Mouse (Mus musculus) gastrocnemius, adult 8-10 months (tissue): ENCODE results near the gene Mtmr6. TPM values are rescaled to one million over a fixed set of nuclear protein-coding genes. Genes with fewer than 3 reads are reported as not detected.
A peak's percentile ranks its signal among the peaks of the same experiment; 100 is the strongest.

Experiments
- DNase-seq, 2 experiments: peaks; one replicate each; pipeline ENCODE4 v3.0.0; 2022; ENCODE audit warnings: low spot score in 2 of 2
- total RNA-seq, 4 experiments: library from RNA; stranded (reverse); gene quantifications; 2 replicates each; pipeline ENCODE4 v1.2.4; 2022

Mtmr6 gene
- total RNA-seq = 10 to 100 TPM; 47.7 to 63.0 (median 53.4) TPM

DNA sequence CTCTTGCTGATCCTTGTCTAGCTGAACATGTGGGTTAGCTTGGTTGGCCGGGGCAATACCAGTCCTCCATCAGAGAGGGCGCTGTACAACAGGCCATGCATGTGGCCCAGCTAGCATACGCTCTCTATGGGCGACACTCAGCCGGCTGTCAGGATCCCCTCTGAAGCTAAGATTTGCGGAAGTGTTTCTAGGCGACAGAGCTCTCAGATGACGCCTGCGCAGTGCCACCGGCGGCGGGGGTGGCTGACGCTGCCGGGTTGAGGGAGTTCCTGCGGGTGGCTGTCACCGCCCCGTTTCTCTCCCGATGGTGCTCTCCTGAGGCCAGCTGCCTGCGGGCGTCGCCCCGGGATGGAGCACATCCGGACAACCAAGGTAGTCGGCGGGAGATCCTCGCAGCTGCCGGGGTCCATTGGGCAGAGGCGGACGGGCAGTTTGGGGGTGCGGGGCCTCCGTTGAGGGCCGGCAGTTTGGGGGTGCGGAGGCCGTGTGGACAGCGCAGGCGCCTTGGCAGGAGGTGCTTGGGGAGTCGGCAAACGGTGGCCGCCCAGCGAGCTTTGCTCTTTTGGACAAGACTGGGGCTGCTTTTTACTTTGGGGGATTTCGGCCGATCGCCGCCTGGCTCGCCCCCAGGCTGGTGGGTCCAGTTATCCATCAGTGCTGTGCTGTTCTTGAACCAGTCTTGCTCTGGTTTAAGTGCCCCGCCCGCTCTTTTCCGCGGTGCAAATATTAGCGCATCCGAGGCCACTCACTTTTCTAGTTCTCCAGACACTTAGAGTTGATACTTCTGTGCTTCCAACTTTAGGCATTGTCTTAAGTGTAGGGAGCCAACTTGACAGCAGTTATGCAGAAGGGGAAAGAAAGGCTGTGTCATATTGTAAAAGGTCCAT, at the start of gene Mtmr6:
Gene Mtmr6, plus strand, starts transcription at position 239 of the 887 bp plus-strand sequence.
- peak; percentile 87 to 94 for DNase-seq

DNA sequence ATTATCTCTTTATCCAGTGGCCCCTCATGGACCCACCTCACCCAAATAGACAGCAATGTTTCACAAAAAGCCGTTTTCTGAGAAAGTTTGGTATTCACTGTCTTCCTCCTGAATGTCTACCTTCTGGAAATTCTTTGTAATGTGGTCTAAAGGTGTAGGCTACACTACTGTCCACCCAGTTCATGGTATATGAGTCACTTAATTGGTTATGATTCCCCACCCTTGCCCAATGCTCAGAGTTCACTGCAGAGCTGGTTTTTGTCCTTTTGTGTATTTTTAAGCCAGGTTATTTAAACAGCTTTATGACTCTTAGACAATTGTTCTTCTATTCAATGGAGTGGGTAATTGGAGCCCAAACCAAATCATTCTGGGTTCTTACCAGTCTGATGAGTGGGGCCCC, 48.9 kb upstream of the Mtmr6 start:
- no peak for DNase-seq

DNA sequence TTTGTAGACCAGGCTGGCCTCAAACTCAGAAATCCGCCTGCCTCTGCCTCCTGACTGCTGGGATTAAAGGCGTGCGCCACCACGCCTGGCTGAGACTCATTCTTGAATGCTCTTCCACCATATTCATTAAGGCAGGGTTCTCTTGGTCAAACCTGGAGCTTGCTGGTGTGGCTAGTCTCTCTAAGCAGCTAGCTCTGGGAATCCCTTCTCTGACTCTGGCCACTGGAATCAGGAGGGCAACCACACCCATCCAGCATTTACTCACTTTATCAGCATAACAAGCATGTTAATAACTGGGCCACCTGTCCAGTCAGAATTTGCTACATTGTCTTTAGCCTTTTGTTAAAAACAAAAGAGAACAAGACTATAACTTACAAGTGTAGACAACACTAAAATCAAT, 47.4 kb upstream of the Mtmr6 start:
- no peak for DNase-seq

DNA sequence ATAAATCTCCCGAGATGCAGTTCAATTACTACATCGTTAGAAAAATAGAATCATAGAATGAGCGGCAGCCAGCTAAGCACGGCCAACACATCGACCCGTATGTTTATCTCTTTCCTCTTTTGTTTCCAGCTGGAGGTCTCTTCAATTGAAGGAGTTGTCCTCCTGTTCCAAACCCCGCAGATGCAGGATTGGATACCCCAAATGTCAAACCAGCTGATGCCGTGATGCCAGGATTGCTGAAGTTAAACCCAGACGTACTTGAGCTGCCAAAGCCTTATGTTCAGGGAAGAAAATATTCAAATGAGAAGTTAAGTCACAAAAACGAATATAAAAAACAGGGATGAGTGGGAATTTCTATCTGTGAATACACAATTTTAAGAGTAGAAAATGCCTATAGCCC, 45.1 kb upstream of the Mtmr6 start:
- DNase-seq = no peak

DNA sequence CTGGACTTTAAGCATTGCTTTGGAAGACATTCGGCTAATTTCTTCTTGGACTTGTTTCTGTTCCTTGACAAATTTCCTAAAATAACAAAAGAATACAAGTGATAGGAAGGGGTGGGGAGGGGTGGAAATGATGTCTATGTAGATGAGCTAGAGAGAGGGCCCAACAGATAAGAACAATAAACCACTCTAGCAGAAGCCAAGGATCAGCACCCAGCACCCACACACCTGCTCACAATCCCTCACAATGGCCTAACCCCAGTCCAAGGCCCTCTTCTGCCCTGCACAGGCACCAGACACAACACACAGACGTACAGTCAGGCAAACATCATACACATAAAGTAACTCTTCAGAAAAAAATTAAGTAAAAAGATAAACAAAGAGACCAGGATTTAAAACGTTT, 26.5 kb upstream of the Mtmr6 start:
- no peak for DNase-seq

DNA sequence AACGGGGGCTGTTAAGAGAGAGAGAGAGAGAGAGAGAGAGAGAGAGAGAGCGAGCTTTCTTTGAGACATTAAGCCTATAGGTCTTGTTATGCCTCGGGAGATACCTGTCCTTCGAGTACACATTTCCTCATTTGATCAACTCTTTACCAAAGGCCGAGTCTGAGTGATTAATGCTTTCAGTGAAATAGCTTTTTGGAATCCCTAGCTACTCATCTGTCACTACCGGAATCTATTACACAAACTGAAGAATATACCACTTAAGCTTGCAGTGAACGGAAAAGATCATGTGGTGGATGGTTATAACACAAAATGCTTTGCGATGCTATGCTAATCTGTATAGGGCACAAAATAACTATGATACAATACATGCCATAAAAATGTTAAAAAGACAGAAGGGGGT, 14.7 kb upstream of the Mtmr6 start:
- DNase-seq = no peak

DNA sequence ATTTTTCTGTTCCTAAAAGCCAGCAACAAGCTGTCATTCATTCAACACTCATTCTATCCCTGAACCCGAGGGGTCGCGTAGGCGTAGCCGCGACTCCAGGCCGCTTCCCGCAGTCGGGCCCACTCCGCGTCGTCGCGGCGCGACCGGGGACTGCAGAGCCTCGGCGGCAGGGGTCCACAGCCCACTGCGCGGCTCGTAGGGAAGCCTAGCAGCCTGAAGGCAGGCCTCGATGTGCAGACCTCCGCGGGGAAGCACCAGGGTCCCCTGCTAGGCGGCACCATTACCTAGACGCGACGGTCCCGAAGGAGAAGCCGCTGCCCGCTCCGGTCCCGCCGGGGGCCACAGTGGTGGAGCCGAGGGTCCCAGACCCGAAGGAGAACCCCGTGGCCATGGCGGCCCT, 14.1 kb upstream of the Mtmr6 start:
- no peak for DNase-seq

DNA sequence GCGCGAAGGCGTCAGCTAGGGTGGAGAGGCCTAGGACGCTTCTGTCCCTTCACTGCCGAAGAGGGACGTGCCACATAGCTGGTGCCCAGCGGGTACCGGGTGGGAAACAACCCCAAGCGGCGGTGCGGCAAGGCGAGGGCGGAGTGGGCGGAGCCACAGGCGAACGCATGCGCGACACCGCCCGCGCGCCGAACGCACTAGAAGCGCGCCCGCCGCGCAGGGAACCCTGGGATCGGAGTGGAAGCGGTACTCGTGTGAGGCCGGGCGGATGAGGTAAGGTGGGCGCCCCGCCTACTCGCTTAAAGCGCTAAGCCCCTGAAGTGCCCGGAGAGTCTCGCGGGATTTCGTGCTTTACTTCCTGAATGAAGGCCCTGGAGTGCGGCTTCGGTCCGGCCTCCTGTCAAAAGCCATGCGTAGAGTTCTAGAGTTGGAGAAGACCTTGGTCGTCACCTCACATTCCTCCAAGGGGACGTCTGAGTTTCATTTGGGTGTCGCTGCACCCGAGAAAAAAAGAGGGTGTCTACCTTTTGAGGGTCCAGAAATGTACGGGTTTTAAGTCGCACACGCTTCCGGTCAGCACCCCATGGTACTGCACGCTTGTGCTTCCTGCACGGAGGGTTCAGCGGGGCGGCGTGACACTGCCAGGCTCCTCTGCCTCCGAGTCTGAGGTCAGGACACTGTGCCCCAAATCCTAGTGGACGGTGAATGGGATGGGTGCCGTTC, 13.6 kb upstream of the Mtmr6 start, which contains the start of the genes Nupl1 and Gm49336:
Gene Nupl1, minus strand, starts transcription at position 151 of the 723 bp plus-strand sequence.
Gene Gm49336, minus strand, starts transcription at position 227 of the 723 bp plus-strand sequence.
- peak; percentile 96 to 99 for DNase-seq

DNA sequence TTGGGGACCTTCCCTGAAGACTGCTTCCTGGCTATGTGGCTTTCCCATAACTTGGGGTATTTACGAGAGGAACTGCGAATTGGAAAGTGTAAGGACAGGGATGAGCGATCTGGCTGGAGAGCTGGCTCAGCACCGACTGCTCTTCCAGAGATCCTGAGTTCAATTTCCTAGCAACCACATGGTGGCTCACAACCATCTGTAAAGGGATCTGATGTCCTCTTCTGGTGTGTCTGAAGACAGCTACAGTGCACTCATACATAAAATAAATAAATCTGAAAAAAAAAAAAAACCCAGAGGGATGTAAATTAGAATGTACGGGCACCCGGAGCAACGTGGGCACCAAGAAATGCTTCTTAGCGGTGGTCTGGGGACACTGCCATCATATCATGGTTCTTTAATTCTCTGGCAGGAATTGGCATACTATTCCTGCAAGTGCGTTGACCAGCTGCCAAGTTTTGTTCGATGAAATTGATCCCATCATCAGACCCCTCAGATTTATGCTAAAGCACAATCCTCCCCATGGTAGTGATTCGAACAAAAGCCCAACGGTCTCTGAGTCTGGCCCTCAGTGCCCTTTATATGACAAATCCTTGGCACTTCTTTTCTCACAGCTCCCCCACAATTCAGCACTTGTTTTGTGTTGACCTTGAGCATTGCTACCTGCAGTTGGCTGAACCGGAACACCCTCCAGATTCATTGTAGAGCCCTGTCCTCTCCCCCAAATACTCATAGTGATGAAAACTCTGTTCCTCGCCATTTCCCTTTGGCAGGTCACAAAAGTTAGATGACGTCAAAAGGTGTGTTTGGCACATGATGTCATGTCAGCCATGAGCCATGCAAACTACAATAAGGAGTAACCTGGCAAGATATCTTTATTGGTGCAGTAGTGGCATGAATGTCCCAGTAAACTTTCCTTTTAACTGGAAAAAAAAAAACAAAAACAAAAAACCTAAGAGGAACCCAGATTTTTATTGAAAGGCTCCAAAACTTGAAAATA, 12.7 kb upstream of the Mtmr6 start:
- DNase-seq = no peak

DNA sequence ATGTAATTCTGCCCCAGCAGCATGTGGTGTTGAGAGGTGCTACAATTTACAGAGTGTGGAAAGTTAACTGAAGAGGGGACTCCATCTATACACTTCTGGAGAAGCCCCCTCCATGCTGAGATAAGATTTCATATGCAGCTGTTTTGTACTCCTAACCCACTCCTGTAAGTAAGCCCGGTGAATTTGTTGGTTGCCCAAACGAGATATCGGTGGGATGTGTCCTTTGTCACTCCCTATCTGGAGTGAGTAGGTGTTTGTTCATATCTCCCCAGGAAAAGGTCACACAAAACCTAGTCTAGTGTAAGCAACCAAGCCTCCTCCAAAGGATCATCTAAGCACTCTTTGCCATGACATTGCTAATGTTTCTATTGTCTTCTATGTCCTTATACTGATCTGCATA, 11.6 kb upstream of the Mtmr6 start:
- no peak for DNase-seq

DNA sequence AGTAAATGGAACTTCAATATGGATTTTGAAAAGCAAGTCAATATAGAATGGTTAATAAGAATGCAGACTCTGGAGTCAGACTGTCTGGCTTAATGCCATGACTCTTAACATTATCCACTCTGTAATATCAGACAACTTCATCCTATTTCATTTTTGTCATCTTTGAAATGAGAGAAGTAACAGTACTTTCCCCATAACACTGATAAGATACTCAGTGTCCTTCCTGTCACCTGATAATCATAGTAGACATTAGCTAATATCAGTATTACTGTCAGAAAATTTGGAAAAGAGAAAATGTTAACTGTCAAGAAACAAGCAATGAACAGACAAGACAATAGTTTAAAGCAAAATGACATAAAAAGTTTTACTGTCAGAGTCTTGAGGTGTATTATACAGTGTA, 10.3 kb upstream of the Mtmr6 start:
- no peak for DNase-seq

DNA sequence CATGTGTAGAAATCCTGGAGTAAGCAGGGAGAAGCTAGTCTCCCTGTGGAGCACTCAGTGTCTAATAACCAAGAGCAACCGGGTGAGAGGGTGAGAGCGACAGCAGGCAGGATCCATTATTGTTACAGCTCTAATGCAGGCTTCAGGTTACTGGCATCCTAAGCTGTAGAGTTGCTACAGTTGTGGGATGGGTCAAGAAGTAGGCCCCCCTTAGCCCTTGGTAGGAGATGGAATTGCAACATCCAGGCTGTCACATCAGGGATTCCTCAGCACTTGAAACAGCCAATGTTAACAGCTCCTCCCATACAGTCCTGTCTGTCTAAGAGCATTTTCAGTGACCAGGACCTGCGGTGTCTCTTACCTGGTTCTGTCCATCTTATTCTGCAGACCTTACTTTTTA, 8.7 kb upstream of the Mtmr6 start:
- DNase-seq = no peak

DNA sequence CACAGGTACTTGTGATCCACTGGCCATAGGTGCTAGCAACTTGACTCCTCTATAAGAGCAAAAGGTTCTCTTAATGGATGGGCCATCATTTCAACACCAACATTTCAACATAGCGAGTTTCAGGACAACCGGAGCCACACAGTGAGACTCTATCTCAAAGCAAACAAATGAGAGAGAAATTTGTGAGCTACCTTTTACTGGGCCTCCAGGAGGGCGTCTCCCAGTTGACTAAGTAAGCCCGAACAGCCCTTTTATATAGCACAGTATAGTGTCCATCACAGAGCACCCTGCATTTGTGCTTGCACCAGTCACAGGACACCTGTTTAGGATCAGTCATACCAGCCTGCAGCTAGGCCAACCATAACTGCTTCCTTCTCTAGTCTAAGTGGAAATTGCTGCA, 7.9 kb upstream of the Mtmr6 start:
- DNase-seq = no peak

DNA sequence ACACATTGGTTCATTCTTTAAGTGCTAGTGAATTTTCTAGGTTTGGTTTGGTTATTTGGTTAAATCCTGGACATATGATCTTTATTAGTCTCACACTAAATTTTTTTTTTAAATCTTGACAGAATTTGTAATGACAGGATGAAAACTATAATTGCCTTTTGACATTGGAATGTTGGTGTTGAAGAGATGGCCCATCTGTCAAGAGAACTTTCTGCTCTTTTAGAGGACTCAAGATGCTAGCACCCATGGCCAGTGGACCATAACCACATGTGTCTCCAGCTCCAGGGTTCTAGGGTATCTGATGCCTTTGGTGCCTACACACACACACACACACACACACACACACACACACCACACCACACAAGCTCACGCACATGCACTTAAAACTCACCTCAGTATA, 7.2 kb upstream of the Mtmr6 start:
- no peak for DNase-seq

DNA sequence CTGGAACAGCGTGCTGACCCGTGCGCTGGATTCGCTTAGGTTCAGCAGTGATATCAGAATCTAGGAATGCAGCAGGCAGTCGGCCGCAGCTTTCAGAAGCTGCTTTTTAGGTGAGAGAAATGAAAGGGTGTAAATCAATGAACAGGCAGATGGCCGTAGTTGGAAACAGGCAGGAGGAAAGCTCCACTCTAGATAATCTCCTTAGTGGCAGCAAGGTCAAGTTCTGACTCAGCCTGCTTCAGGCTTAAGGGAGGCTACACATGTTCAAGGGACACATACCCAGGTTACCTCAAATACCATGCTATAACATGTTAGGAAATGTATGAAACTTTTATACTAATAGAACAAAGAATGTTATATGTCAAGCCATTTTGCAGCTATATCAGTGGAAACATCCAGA, 2.7 kb upstream of the Mtmr6 start:
- DNase-seq = no peak

DNA sequence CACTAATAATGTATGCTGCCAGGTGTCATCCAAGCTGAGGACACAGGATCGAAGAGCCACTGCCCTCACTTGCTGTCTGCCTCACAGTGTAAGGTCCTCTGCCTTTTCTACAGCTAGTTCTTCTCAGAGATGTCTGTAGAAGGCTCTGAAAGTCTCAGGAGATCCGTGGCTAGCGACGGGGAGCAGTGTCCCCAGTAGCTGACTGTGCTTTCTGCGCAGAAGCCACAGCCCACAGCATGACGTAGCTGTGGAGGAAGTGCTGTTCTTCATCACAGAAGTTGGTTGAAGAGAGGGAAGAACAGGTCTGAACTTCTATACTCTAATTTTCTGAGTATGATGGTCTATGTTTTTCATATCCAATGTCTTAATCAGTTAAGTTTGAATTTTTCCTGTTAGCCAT, 4.3 kb downstream of the Mtmr6 start:
- no peak for DNase-seq

DNA sequence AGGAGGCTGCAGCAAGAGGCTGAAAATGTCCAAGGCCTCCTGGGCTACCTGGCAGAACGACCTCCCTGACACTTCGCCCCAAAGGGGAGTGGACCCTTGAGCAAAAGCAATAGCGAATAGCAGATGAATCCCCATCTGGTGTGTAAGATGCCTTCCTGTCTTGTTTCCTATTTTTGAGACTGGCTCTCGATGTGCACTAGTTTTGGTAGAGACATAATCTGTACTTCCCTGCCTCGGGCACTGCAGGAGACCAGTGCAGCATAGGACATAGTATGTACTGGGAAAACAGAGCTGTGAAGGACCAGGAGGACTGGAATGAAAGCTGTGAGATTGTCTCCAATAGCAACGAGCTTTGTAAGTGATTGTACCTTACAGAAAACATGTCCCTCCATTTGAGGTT, 8.3 kb downstream of the Mtmr6 start:
- DNase-seq = no peak

DNA sequence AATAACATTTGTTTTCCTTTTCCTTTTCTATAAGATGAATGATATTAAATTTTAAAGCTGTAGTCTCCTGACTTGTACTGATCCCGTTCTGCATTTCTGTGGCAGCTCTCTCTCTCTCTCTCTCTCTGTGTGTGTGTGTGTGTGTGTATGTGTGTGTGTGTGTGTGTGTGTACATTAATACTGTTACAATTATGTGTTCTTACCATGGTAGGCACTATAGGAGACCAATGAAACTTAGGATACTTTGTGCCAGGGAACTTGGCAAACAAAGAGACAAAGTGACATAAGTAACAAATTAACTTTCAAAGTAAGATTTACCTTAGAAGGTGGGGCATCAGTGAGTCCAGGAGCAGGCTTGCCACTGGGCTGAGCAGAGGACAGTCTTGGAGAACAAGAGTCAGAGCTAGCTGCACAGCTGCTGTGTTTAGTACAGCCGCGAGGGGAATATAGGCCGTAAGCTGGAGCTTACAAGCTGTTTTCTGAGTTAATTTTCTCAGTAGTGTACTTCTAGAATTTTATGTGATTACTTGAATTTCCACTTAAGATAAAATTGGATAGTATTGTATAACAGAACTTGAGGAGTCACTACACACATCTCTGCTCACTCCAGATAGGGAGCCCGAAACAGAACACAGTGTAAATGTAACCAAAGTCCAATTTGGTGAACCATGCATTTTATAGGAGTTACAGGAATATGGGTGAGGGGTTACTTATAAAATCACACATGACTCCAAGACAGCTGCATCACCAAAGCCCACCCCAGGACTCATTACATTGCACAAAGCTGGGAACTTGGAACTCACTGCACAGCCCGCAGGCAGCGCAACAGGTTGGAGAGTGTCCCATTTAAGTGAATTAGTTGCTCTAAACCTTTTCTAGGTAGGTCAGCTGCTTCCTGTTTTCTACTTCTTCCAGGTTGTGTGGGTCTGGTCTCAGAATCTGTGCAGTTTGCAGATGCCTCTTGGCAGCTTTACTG, 10.6 kb downstream of the Mtmr6 start:
- no peak for DNase-seq

DNA sequence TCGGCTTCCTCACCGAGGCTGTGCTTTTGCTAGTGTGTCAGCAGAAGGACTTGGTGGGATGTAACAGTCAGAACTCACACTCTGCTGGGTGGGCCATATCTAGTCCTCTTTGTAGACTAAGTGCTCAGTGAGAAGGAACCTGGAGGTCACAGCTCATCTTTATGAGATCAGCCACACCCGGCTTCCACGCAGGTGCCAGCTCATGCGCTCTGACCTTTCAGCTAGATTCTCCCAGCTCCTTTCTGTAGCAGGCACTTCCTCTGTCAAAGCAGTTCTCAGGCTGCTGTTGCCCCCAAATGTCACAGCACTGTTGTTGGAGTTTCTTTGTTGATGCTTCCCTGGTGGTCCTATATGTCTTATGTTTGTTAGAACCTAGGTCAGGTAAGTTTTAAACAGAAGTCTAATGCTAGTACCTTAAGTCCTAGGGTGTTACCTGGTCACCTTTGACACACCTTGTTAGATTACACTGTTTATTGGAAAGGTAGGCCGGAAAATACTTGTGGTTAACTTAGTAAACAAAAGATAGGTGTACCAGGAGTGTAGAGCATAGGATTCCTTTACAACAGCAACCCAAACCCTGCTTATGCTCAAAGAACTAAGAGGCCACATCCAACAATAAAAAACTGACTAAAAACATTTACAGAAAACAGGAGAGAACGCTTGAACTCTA, 21.3 kb downstream of the Mtmr6 start:
- no peak for DNase-seq

DNA sequence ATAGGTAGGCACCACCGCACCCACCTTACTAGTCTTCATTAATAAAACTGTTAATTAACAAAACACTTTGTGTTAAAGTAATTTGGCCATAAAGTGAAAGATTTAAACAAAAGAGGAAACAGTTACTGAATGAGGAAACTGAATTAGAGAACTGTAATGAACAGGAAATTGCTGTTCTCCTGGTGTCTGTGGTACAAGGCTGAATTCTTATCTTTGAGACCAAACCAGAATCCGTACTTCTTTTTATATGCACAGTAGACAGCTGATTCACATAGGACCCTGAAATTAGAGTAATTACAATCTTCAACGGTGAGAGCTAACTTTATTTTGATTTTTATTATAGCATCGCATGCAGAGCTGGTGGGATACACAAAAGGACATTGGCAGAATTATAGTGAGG, 25.3 kb downstream of the Mtmr6 start:
- no peak for DNase-seq
